Mouse (Mus musculus) brain, embryonic 14.5 days (tissue): ENCODE data around the gene Ppp4c.

ENCODE experiments used
- CTCF ChIP-seq: fragments of 200-500 bp; IDR thresholded peaks from 2 replicates; pipeline ENCODE4 v1.5.1; 2012; ENCODE audit warnings: inconsistent platforms, mild to moderate bottlenecking, moderate library complexity, borderline replicate concordance; ENCODE audit not compliant: insufficient read depth, insufficient read length; ENCODE audit errors: extremely low read depth
- POLR2A ChIP-seq: fragments of 200-500 bp; IDR thresholded peaks from 2 replicates; pipeline ENCODE4 v1.6.1; 2012; ENCODE audit warnings: mild to moderate bottlenecking, inconsistent platforms, borderline replicate concordance; ENCODE audit not compliant: poor library complexity, insufficient read depth, insufficient read length, severe bottlenecking; ENCODE audit errors: extremely low read depth

GRCm38 (mm10) chr7:126825403-126825802 is 33.1 kb upstream of the Ppp4c start:
- TF ChIP-seq CTCF, result no peak
- no peak for TF ChIP-seq POLR2A
